Mouse (Mus musculus) midbrain, embryonic 14.5 days (tissue): Measurements from ENCODE around the gene Pidd1. TPM values are rescaled to one million over a fixed set of nuclear protein-coding genes. Genes with fewer than 3 reads are reported as not detected.
"Not testable (repeated sequence)": the region's sequence is repeated elsewhere in the genome, so short reads cannot be mapped to it uniquely, and the experiment has no call there.

ENCODE experiments used
- ATAC-seq: fragments of 200-750 bp; cut with Nextera tagmentation; 2 replicates; pipeline ENCODE4 v1.8.0; 2017; ENCODE audit warnings: moderate number of reproducible peaks, moderate library complexity; ENCODE audit not compliant: low FRiP score, low TSS enrichment
- DNase-seq: peaks from one replicate; pipeline ENCODE4 v3.0.0-alpha.2; 2015
- H3K27ac ChIP-seq: fragments of 300-500 bp; sonication (generic); replicated peaks from 2 replicates; pipeline ENCODE4 v1.5.1; 2014; ENCODE audit warnings: mild to moderate bottlenecking, low read depth, low read length, moderate library complexity
- H3K27me3 ChIP-seq: fragments of 300-500 bp; sonication (generic); 2 replicates; pipeline ENCODE4 v1.6.1; 2014; ENCODE audit warnings: low read length, control low read depth, mixed read lengths; ENCODE audit not compliant: control insufficient read depth, insufficient read depth
- H3K36me3 ChIP-seq: fragments of 300-500 bp; sonication (generic); 2 replicates; pipeline ENCODE4 v1.6.1; 2014; ENCODE audit warnings: low read length, control low read depth; ENCODE audit not compliant: control insufficient read depth, insufficient read depth
- H3K4me1 ChIP-seq: fragments of 300-500 bp; sonication (generic); 2 replicates; pipeline ENCODE4 v1.6.1; 2014; ENCODE audit warnings: mild to moderate bottlenecking, antibody characterized with exemption, low read length, control low read depth; ENCODE audit not compliant: control insufficient read depth, insufficient read depth
- H3K4me2 ChIP-seq: fragments of 300-500 bp; sonication (generic); 2 replicates; pipeline ENCODE4 v1.6.1; 2014; ENCODE audit warnings: mild to moderate bottlenecking, low read length, moderate library complexity
- H3K4me3 ChIP-seq: fragments of 300-500 bp; sonication (generic); replicated peaks from 2 replicates; pipeline ENCODE4 v1.5.1; 2014; ENCODE audit warnings: low read depth, low read length
- H3K9ac ChIP-seq: fragments of 300-500 bp; sonication (generic); replicated peaks from 2 replicates; pipeline ENCODE4 v1.6.1; 2014; ENCODE audit warnings: mild to moderate bottlenecking, low read length, moderate library complexity
- H3K9me3 ChIP-seq: fragments of 300-500 bp; sonication (generic); 2 replicates; pipeline ENCODE4 v1.6.1; 2016; ENCODE audit warnings: low read length, control low read depth, mixed read lengths; ENCODE audit not compliant: control insufficient read depth
- WGBS: fragments of 180-500 bp; shearing (Covaris S2); extraction: QIAGEN DNeasy Blood & Tissue Kit; methylation state at CpG from one replicate; pipeline ENCODE4 v1.1.7; 2014; 5-methylcytosine and 5-hydroxymethylcytosine counted together
- polyA plus RNA-seq: library from polyadenylated mRNA; unstranded; fragments of >200 nt; fragmentation: Nextera tagmentation; extraction: Ambion mirVana; gene quantifications from 2 replicates; pipeline ENCODE4 v1.2.1, GENCODE M21; 2014

The Pidd1 gene
- polyA plus RNA-seq, 1 experiment from 2014 or later = 3.6 TPM

DNA sequence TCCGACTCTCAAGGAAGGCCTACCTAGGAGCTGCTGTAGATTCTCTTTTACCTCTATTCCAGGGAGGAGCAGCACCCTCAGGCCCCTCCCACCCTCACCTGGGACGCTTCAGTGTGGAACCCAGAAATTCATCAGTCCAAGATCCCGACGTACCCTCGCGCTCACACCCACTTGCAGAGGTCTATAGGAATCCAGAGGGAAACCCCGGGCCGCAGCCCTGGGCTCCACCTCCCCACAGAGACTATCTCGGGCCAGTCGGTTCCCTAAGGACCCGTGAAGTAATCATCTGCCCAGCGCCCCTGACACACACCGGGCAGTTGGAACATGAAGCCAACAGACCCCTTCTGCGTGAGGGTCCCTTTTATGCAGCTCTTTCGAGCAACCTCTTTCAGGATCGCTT lies 30.5 kb downstream of the Pidd1 start:
- 4% methylated on average over 16 of the region's 16 CpGs for WGBS
- peak; percentile 26 for ATAC-seq

GRCm38 (mm10) chr7:141411667-141412066 lies 32.2 kb downstream of the Pidd1 start:
- H3K9ac ChIP-seq = no peak overlapping the region
- no peak overlapping the region for H3K4me3 ChIP-seq
- H3K9me3 ChIP-seq = no peaks in the 10 kb centered on the region
- H3K27me3 ChIP-seq = no peaks in the 10 kb centered on the region
- 89% methylated on average over 1 of the region's 1 CpGs for WGBS
- peaks cover 10% of the 10 kb centered on the region for H3K4me1 ChIP-seq
- ATAC-seq (no peak), DNase-seq (no peak)
- no peak overlapping the region for H3K27ac ChIP-seq
- no peak overlapping the region for H3K4me2 ChIP-seq
- peaks cover 22% of the 10 kb centered on the region for H3K36me3 ChIP-seq

More for the DNA sequence above, 30.5 kb downstream of the Pidd1 start:
- H3K36me3 ChIP-seq = peaks cover 16% of the 10 kb centered on the region
- no peaks in the 10 kb centered on the region for H3K9me3 ChIP-seq
- H3K9ac ChIP-seq = peak overlapping the region; percentile 76
- no peaks in the 10 kb centered on the region for H3K27me3 ChIP-seq
- peak overlapping the region; percentile 66 for H3K4me3 ChIP-seq
- peaks cover 10% of the 10 kb centered on the region for H3K4me1 ChIP-seq
- H3K27ac ChIP-seq = peak overlapping the region; percentile 83
- peak; percentile 47 for DNase-seq
- peak overlapping the region; percentile 91 for H3K4me2 ChIP-seq

GRCm38 (mm10) chr7:141410631-141411030 lies 33.2 kb downstream of the Pidd1 start:
- no peak overlapping the region for H3K9ac ChIP-seq
- H3K4me2 ChIP-seq = no peak overlapping the region
- DNase-seq (no peak), ATAC-seq (no peak)
- H3K4me3 ChIP-seq = no peak overlapping the region
- H3K36me3 ChIP-seq = peaks cover 27% of the 10 kb centered on the region
- no peaks in the 10 kb centered on the region for H3K9me3 ChIP-seq
- no peak overlapping the region for H3K27ac ChIP-seq
- WGBS = 93% methylated on average over 8 of the region's 8 CpGs
- H3K27me3 ChIP-seq = no peaks in the 10 kb centered on the region
- peaks cover 10% of the 10 kb centered on the region for H3K4me1 ChIP-seq

DNA sequence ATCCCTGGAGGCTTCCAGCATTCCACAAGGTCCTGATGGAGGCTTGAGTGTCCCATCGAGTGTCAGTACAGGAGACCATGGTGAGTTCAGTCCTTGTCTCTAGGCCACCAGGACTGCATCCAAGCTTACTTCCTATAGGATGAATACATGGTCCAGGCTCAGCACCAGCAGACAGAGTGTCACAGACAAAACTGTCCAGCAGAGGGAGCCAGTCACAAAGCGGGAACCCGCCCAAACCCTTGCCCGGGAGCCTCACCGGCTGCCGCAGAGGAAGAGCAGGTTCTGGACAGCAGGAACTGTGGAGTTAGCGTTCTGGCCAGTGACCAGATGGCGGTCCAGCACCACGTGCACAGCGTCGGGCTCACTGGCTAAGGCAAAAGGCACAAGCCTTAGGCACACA lies 35.0 kb downstream of the Pidd1 start:
- Histone ChIP-seq H3K27ac (no peak overlapping the region), H3K4me2 (no peak overlapping the region), H3K4me3 (no peak overlapping the region), H3K9ac (no peak overlapping the region), H3K36me3 (peaks cover 32% of the 10 kb centered on the region), H3K27me3 (no peaks in the 10 kb centered on the region), H3K9me3 (no peaks in the 10 kb centered on the region), H3K4me1 (peaks cover 6% of the 10 kb centered on the region)
- WGBS = 8% methylated on average over 11 of the region's 11 CpGs
- DNase-seq (peak; percentile 91), ATAC-seq (0 out of 2 replicates have a peak, but pooled peaks have one; percentile 32)

DNA sequence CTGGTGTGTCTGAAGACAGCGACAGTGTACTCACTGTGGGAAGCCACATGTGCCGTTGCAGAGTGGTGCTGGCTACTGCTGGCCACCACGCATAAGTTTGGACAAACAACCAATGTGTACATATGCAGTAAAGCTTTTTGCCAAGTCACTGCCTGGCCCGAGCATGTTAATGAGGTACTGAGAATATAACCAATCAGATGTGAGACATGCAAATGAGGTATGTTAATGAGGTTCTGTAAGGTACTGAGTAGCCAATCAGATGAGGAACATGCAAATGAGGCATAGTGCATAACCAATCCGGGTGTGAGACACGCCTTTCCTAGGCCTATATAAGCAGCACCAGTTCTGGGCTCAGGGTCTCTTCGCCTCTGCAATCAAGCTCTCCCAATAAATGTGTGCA lies 36.2 kb downstream of the Pidd1 start:
- not testable (repeated sequence) for H3K9me3 ChIP-seq, H3K4me3 ChIP-seq, H3K9ac ChIP-seq, H3K4me2 ChIP-seq, DNase-seq, H3K27me3 ChIP-seq, H3K4me1 ChIP-seq, H3K27ac ChIP-seq, ATAC-seq
- 95% methylated on average over 7 of the region's 7 CpGs for WGBS
- H3K36me3 ChIP-seq = peaks cover 42% of the 10 kb centered on the region

GRCm38 (mm10) chr7:141405466-141405865 lies 38.4 kb downstream of the Pidd1 start:
- Histone ChIP-seq H3K9ac (no peak overlapping the region), H3K4me2 (no peak overlapping the region), H3K36me3 (peaks cover 63% of the 10 kb centered on the region), H3K4me1 (no peaks in the 10 kb centered on the region), H3K9me3 (no peaks in the 10 kb centered on the region), H3K27me3 (no peaks in the 10 kb centered on the region), H3K4me3 (no peak overlapping the region), H3K27ac (no peak overlapping the region)
- ATAC-seq (no peak), DNase-seq (no peak)
- 87% methylated on average over 4 of the region's 4 CpGs for WGBS

DNA sequence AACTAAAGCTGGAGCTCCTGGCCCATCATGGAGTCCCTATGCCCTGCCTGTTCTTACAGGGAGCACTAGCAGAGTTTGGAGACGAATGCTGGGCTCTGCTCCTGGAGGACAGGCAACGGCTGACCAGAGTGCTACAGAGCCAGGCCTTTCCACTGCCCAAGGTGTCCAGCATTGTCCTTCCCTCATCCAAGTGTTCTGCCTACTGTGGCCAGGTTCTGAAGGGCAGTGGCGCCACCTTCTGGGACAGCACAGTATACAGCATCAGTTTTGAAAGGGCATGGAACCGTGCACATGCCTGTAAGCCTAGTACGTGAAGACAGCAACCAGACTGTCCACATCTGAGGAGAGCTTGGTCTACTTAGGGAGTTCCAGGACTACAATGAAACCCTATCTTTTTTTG lies 40.5 kb downstream of the Pidd1 start:
- Histone ChIP-seq H3K36me3 (peaks cover 67% of the 10 kb centered on the region), H3K4me2 (no peak overlapping the region), H3K27ac (no peak overlapping the region), H3K27me3 (no peaks in the 10 kb centered on the region), H3K9me3 (no peaks in the 10 kb centered on the region), H3K4me3 (no peak overlapping the region), H3K9ac (no peak overlapping the region), H3K4me1 (no peaks in the 10 kb centered on the region)
- ATAC-seq = no peak
- WGBS = 43% methylated on average over 5 of the region's 5 CpGs
- DNase-seq = peak; percentile 64

GRCm38 (mm10) chr7:141395348-141395747 lies 48.5 kb downstream of the Pidd1 start:
- no peak overlapping the region for H3K4me2 ChIP-seq
- WGBS = 80% methylated on average over 1 of the region's 1 CpGs
- no peak overlapping the region for H3K9ac ChIP-seq
- ATAC-seq (no peak), DNase-seq (no peak)
- H3K9me3 ChIP-seq = no peaks in the 10 kb centered on the region
- peaks cover 38% of the 10 kb centered on the region for H3K36me3 ChIP-seq
- peaks cover 13% of the 10 kb centered on the region for H3K4me1 ChIP-seq
- no peaks in the 10 kb centered on the region for H3K27me3 ChIP-seq
- no peak overlapping the region for H3K4me3 ChIP-seq
- no peak overlapping the region for H3K27ac ChIP-seq

- Histone ChIP-seq H3K4me1 (peaks cover 13% of the 10 kb centered on the region), H3K4me3 (no peak overlapping the region), H3K36me3 (peaks cover 33% of the 10 kb centered on the region), H3K9me3 (no peaks in the 10 kb centered on the region), H3K27me3 (no peaks in the 10 kb centered on the region), H3K27ac (no peak overlapping the region), H3K9ac (no peak overlapping the region), H3K4me2 (no peak overlapping the region)
- 16% methylated on average over 6 of the region's 6 CpGs for WGBS
- ATAC-seq (no peak), DNase-seq (peak; percentile 76)
These were observed 49.1 kb downstream of the Pidd1 start for GRCm38 (mm10) chr7:141394771-141395170.
